Mouse (Mus musculus): ENCODE results near the gene Ppef1.

DNA sequence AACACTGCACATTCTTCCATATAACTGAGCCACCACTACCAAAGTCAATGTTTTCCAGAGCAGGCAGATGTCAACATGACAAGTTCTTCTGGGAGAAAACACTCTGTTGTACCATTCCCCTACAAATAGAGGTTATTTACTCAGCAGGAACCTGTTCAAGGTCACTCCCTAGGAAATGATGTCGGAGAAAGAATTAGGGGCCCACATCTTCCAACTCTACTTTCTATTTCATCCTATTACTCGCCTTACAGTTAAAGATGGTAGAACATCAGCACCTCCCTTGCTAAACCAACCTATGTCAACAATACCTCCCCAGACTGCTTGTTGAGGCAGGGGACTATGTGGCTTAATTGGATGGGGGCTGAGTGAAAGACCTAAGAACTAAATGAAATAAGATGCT, 32.1 kb upstream of the Ppef1 start, which contains the start of gene Rs1:
- TF ChIP-seq CTCF (IDR thresholded peaks at IDR 0.05; ENCODE audit: borderline replicate concordance, control insufficient read depth, extremely low read depth, insufficient read depth, low read length, poor library complexity) (no peak), POLR2A (IDR thresholded peaks at IDR 0.05; ENCODE audit: control insufficient read depth, extremely low read depth, insufficient read depth, low read length, poor library complexity) (no peak)

Data from thymus, adult 2 months (tissue).